Mouse (Mus musculus) gastrocnemius, postnatal 25 days (tissue): Measurements from ENCODE around the gene Eno3. TPM values are rescaled to one million over a fixed set of nuclear protein-coding genes. Genes with fewer than 3 reads are reported as not detected.

Experiments
- DNase-seq: peaks from one replicate; pipeline ENCODE4 v3.0.0; 2022
- total RNA-seq, 2 experiments: library from RNA; stranded (reverse); gene quantifications; 1 replicate in 1 of 2; 2 replicates in 1 of 2; pipeline ENCODE4 v1.2.3; 2021

The Eno3 gene
- total RNA-seq, 2 experiments from 2014 or later, result 7,828 to 7,878 TPM

DNA sequence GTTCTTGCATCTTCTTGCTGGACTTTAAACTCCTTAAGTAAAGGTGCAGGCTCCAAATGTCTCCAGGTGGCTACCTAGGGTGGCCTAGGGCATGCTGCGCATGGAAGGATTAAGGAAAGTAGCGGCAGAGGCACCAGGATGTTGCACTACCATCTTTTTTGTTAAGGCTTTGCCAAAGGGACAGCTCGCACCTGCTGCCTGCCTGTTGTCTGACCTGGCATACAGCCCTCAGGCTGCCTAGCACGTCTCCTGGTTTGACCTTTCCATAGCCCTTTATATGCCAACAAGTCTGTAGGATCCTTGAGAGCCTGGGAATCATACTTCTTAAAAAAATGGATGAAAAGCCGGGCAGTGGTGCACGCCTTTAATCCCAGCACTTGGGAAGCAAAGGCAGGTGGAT, 14.0 kb upstream of the Eno3 start:
- peak; percentile 40 for DNase-seq

DNA sequence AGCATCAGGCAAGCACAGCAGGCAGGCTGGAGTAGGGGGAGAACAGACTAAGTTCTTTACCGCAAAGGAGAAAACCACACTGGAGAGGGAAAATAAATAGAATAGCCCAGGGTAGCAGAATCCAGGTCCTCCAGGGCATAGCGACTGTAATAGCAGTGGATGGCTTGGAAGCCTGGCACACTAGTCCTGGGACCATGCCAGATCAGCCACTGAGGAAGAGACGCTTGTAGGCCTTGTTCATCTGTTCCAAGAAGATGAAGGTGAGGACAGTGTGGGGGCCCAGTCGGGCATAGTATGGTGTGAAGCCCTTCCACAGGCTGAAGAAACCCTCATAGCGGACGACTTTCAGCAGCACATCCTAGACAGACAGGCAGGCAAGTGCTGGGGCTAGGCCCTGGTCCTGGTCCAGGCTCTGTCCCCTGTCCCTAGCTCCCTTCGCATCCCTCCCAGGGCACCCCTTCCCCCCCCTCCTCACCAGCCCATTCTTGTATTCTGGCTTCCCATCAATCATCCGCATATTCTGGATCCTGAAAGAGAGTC, 12.4 kb upstream of the Eno3 start:
- DNase-seq, result no peak

GRCm38 (mm10) chr11:70645461-70646258, 11.3 kb upstream of the Eno3 start:
- no peak for DNase-seq

DNA sequence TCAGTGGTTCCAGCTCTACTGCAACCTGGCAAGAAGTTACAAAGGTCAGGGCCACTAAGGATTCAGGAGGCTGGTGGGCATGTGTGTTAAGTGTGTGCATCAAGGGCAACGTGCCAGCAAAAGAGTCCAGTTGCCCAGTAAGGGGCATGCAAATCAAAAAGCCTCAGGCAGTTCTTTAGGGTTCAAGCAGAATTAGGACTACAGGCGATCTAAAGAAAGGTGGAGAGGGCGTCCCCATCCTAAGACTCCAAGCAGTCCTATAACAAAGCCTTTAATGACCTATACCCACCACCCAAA, 10.8 kb upstream of the Eno3 start:
- DNase-seq, result no peak

- peak; percentile 96 for DNase-seq
These were observed 10.0 kb upstream of the Eno3 start, which contains the start of the genes Rnf167 and Slc25a11 for GRCm38 (mm10) chr11:70646691-70647650. Rnf167 (plus strand) TSS chr11:70647235. Slc25a11 (minus strand) TSS chr11:70647479.

- DNase-seq, result peak; percentile 39
These were observed 9.1 kb upstream of the Eno3 start for GRCm38 (mm10) chr11:70647716-70648420.

DNA sequence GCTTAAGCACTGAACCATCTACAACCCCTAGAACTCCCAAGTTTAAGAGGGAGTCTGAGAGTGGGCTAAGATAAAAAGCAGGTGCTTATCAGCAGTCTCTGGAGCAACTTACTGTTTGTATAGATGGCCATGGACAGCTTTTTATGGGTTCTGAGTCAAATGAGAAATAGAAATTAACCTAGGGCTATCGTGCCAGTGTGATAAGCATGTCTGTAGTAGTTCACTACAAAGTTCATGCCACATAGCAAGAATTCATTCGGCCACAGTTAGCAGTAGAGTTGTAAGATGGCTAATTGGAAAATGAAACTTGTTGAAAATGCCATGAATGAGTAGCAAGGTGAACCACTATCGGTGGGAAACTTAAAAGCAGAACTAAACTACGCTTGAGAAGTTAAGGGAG, 8.5 kb upstream of the Eno3 start:
- DNase-seq, result no peak

DNA sequence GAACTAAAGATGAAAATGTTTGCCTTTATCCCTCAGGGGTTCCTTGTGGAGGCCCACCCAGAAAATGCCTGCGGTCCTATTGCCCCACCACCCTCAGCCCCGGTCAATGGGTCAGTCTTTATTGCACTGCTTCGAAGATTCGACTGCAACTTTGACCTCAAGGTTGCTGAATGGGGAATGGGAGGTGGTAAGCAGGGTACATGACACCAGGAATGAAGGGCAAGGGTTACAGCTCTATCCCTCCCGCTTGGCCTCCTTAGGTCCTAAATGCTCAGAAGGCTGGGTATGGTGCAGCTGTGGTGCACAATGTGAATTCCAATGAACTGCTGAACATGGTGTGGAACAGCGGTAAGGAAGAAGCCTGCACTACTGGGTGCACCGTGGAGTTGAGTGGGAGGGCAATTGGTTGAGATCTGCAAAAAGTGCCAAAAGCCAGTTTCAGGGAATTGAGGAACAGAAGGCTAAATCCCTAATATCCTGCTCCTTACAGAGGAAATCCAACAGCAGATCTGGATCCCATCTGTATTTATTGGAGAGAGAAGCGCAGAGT, 7.7 kb upstream of the Eno3 start:
- no peak for DNase-seq

GRCm38 (mm10) chr11:70650322-70651175, 6.5 kb upstream of the Eno3 start:
- DNase-seq, result no peak

GRCm38 (mm10) chr11:70651391-70651790, 5.6 kb upstream of the Eno3 start:
- DNase-seq, result no peak

DNA sequence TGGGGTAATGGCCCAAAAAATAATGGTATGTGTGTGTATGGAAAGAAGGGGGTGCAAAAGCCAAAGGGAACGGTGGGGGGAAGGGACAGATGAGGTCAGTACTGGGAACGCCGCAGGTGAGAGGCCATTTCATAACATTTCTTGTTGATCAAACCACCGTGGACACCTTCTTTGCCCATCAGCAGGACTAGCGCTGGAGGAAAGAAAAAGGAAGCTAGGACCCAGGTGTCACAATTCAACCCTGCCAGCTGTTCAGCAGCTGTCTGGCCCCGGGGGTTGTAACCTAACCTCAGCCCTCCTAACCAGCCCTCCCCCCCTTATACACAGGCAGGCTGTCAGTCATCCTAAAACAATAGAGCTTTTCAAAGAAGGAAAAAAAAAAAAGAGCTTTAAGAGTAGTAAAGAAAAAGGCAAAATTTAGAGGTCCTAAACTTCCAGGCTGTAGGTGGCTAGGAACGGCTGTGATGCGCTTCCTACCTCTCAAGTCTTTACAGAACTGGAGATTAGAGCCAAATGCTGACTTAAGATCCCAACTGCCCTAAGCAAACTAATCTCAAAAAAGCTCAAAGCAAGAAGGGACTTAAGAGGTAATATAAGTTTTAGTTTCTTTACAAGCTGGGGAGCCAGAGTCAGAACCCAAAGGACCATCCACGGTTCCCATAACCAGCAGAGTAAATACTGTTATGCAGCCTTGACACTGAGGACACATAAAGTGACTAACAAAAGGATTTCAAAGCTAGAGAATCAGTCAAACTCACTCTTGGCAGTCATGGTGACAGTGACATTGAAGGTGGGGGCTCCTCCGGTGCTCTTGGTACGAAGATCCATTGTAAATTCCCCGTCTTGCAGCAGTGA, 4.7 kb upstream of the Eno3 start:
- peak; percentile 29 for DNase-seq

DNA sequence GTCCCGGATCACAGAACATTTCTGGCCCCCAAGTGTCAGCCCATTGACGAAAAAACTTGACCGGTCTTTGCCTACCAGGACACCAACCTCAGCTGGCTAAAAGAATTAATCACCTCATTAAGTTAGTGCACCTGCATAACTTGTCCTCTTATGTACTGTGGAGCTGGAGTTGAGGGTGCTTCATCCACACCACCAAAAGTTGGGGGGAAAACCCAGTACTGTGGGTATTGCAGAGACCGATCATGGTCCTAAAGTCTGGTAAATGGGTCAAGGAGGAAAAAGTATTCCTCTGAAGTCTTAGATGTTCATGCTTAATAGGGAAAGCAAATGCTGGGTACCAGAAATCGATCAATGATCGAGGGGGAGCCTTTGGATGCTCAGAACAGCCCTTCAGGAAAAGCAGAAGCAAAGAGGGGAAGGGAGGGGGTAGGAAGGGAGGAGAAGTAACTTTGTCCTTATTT, 4.1 kb upstream of the Eno3 start:
- no peak for DNase-seq

DNA sequence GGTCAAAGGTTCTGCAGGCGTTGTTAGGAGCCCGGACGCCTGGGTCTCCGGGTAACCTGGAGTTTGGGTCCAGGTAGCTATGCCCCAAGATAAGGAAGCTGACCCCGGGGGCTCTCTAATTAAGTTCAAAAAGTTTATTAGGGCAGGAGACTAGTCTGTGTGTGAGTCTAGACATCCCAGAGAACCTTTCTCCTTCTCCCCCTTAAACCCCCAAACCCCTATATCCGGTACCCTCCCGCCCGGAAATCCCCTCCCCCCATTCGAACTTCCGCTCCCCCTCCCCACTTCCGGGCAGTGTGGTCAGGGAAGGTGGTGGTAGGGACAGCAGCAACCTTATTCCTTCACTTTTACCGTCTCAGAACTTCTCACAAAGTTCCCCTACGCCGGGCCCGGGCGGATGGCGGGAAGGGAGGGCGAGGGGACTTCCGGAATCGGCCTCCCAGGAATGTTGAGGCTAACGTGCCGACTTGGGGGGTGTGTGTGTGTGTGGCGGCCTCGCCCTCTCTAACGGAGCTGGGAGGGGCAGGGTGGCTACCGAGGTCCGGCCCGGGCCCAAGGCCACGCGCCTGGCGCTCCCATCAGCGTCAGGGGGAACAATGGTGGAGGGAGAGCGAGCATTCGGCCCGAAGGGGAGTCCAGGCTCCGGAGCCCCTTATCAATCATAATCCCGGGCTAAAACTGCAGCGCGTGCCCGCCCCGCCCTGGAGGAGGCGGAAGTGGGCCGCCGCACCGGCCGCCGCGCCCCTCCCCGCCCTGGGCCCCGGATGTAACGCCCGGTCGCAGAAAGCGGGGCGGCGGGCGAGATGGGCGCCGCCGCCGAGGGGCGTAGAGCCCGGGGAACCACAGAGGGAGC, 3.4 kb upstream of the Eno3 start:
- DNase-seq, result peak; percentile 72

- DNase-seq, result peak; percentile 85
These were observed 2.6 kb upstream of the Eno3 start, which contains the start of gene Pfn1 for GRCm38 (mm10) chr11:70654198-70654922. Pfn1 (minus strand) TSS chr11:70654644.

DNA sequence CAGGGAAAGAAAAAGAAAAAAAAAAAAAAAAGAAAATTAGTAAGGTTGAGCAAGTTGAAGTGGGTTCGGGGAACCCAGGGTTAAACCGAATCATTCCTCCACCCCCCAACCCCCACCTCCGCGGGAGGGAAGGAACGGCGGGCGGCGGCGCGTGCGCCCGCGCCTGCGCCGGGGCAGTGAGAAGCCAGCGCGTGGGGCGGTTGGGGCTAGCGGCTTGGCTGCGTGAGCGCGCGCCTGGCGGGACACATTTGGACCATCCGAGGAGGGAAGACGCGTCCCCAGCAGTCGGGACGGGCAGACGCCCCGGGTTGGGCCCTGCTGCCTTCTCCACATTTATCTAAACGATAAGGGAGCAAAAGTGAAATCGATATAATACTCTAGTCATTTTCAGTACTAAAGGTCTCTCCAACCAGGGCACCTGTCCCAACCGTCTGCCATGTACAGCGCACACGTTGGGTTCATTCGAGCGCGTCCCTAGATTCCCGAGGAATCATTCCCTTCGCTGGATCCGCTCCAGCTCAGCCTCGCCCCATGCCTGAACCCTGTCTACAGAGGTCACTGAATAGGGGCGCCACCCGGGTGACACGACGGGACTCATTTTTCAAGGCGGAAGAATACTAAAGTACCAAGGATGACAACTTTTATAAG, 2.0 kb upstream of the Eno3 start:
- peak; percentile 91 for DNase-seq

GRCm38 (mm10) chr11:70655571-70656455, 1.2 kb upstream of the Eno3 start:
- DNase-seq, result peak; percentile 79
